Mouse (Mus musculus) bone marrow, adult 2 months (tissue): Measurements from ENCODE around the gene Cilp2.

Experiments used
- CTCF ChIP-seq: fragments of 200-500 bp; IDR thresholded peaks from 2 replicates; pipeline ENCODE4 v1.5.1; 2011; ENCODE audit warnings: low read length, control low read depth; ENCODE audit not compliant: control insufficient read depth, insufficient read depth
- POLR2A ChIP-seq: fragments of 200-500 bp; IDR thresholded peaks from 2 replicates; pipeline ENCODE4 v1.6.1; 2011; ENCODE audit warnings: low read depth, mild to moderate bottlenecking, control low read depth, low read length, borderline replicate concordance; ENCODE audit not compliant: control insufficient read depth

DNA sequence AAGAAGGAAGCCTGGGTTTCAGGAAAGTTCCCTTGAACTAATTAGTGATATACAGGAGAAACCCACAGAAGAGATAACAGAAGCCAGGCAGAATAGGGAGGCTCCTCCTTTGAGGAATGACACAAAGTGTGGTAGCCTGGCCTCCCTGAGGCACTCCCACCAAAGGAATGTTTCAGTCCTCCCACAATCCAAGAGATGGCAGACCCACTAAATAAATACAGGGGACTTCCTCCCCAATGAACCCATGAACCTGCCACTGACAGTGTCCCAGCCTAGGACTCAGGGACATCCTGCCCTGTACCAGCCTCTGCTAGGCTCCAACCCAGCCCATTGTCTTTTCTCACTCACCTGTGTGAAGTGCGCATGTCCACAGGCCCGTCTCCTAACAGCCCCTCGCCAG is 47.9 kb upstream of the Cilp2 start:
- TF ChIP-seq CTCF (no peak), POLR2A (no peak)
